Mouse (Mus musculus) midbrain, embryonic 14.5 days (tissue): ENCODE measurements around the gene Il6ra. TPM values are rescaled to one million over a fixed set of nuclear protein-coding genes. Genes with fewer than 3 reads are reported as not detected.
A peak's percentile ranks its signal among the peaks of the same experiment; 100 is the strongest.

Experiments used
- ATAC-seq: fragments of 200-750 bp; cut with Nextera tagmentation; 2 replicates; pipeline ENCODE4 v1.8.0; 2017; ENCODE audit warnings: moderate number of reproducible peaks, moderate library complexity; ENCODE audit not compliant: low FRiP score, low TSS enrichment
- DNase-seq: peaks from one replicate; pipeline ENCODE4 v3.0.0-alpha.2; 2015
- H3K27ac ChIP-seq: fragments of 300-500 bp; sonication (generic); replicated peaks from 2 replicates; pipeline ENCODE4 v1.5.1; 2014; ENCODE audit warnings: mild to moderate bottlenecking, low read depth, low read length, moderate library complexity
- H3K27me3 ChIP-seq: fragments of 300-500 bp; sonication (generic); 2 replicates; pipeline ENCODE4 v1.6.1; 2014; ENCODE audit warnings: low read length, control low read depth, mixed read lengths; ENCODE audit not compliant: control insufficient read depth, insufficient read depth
- H3K36me3 ChIP-seq: fragments of 300-500 bp; sonication (generic); 2 replicates; pipeline ENCODE4 v1.6.1; 2014; ENCODE audit warnings: low read length, control low read depth; ENCODE audit not compliant: control insufficient read depth, insufficient read depth
- H3K4me1 ChIP-seq: fragments of 300-500 bp; sonication (generic); 2 replicates; pipeline ENCODE4 v1.6.1; 2014; ENCODE audit warnings: mild to moderate bottlenecking, antibody characterized with exemption, low read length, control low read depth; ENCODE audit not compliant: control insufficient read depth, insufficient read depth
- H3K4me2 ChIP-seq: fragments of 300-500 bp; sonication (generic); 2 replicates; pipeline ENCODE4 v1.6.1; 2014; ENCODE audit warnings: mild to moderate bottlenecking, low read length, moderate library complexity
- H3K4me3 ChIP-seq: fragments of 300-500 bp; sonication (generic); replicated peaks from 2 replicates; pipeline ENCODE4 v1.5.1; 2014; ENCODE audit warnings: low read depth, low read length
- H3K9ac ChIP-seq: fragments of 300-500 bp; sonication (generic); replicated peaks from 2 replicates; pipeline ENCODE4 v1.6.1; 2014; ENCODE audit warnings: mild to moderate bottlenecking, low read length, moderate library complexity
- H3K9me3 ChIP-seq: fragments of 300-500 bp; sonication (generic); 2 replicates; pipeline ENCODE4 v1.6.1; 2016; ENCODE audit warnings: low read length, control low read depth, mixed read lengths; ENCODE audit not compliant: control insufficient read depth
- WGBS: fragments of 180-500 bp; shearing (Covaris S2); extraction: QIAGEN DNeasy Blood & Tissue Kit; methylation state at CpG from one replicate; pipeline ENCODE4 v1.1.7; 2014; 5-methylcytosine and 5-hydroxymethylcytosine counted together
- polyA plus RNA-seq: library from polyadenylated mRNA; unstranded; fragments of >200 nt; fragmentation: Nextera tagmentation; extraction: Ambion mirVana; gene quantifications from 2 replicates; pipeline ENCODE4 v1.2.1, GENCODE M21; 2014

The Il6ra gene
- polyA plus RNA-seq, 1 experiment from 2014 or later: 0.66 TPM

DNA sequence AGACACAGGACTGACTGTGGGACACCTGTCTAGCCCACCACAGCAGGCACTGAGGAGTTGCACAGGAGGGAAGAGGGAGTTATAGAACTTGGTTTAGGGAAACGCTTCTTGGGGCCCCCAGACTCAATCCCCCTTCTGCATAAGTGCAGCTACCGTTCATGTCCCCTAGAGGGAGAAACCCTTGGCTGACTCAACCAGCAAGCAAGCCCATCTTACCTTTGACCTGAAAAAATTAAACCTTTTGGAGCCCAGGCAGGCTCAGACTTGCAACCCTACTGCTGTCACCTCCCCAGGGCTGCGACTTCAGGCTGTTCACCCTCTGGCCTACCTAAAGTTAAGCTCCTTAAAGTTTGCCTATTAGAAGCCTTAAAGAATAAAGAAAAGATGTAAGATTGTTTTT, 4.4 kb upstream of the Il6ra start:
- H3K9ac ChIP-seq: no peak overlapping the region
- peaks cover 22% of the 10 kb centered on the region for H3K27me3 ChIP-seq
- ATAC-seq (no peak), DNase-seq (no peak)
- H3K27ac ChIP-seq: no peak overlapping the region
- no peaks in the 10 kb centered on the region for H3K36me3 ChIP-seq
- H3K4me2 ChIP-seq: no peak overlapping the region
- no peak overlapping the region for H3K4me3 ChIP-seq
- 57% methylated on average over 3 of the region's 3 CpGs for WGBS
- peaks cover 9% of the 10 kb centered on the region; the same call in 1 of the 2 replicates for H3K4me1 ChIP-seq
- no peaks in the 10 kb centered on the region for H3K9me3 ChIP-seq

DNA sequence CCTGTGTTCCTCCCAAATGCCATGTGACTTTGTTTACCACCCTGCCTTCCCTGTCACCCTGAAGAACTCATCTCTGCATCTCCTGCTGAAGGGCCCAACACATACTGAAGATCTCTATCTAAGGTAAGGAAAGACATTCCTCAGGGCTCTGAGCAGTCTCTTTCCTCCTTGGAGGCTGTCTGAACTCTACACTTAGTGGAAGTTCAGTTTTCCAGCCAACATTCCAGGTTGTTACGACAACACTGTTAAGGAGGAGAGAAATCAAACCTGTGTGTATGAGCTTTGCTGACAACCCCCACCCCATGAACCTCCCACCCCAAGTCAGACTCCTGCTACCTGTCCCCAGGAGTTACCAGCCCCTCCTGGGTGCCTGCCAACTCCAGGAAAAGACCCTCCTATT, 3.6 kb upstream of the Il6ra start:
- Histone ChIP-seq H3K4me2 (no peak overlapping the region), H3K4me1 (peaks cover 9% of the 10 kb centered on the region; the same call in 1 of the 2 replicates), H3K4me3 (no peak overlapping the region), H3K9ac (no peak overlapping the region), H3K27me3 (peaks cover 29% of the 10 kb centered on the region), H3K36me3 (no peaks in the 10 kb centered on the region), H3K27ac (no peak overlapping the region), H3K9me3 (no peaks in the 10 kb centered on the region)
- DNase-seq (no peak), ATAC-seq (no peak)
- WGBS: 81% methylated on average over 1 of the region's 1 CpGs

DNA sequence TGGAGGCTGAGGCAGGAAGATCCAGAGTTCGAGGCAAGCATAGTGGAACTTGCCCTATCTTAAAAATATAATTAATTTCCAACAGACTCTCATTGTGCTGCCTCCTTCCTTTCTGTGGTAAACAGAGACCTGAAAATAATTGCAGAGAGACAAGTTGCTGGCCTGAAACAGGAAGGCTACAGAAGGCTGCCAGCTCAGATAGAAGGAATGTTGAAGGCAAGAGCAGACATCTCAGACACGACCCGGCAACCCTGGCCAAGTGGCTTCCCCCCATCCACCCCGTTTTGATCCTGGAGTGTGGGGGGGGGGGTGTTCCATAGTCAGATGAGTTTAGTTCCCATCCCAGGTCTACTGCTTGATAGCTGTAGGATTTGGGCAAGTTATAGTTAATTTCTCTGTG, 1.7 kb upstream of the Il6ra start:
- no peaks in the 10 kb centered on the region for H3K9me3 ChIP-seq
- H3K4me1 ChIP-seq: peaks cover 9% of the 10 kb centered on the region; the same call in 1 of the 2 replicates
- DNase-seq (no peak), ATAC-seq (no peak)
- H3K9ac ChIP-seq: no peak overlapping the region
- no peak overlapping the region for H3K4me3 ChIP-seq
- 76% methylated on average over 4 of the region's 4 CpGs for WGBS
- H3K4me2 ChIP-seq: no peak overlapping the region
- H3K36me3 ChIP-seq: no peaks in the 10 kb centered on the region
- peaks cover 36% of the 10 kb centered on the region for H3K27me3 ChIP-seq
- H3K27ac ChIP-seq: no peak overlapping the region

DNA sequence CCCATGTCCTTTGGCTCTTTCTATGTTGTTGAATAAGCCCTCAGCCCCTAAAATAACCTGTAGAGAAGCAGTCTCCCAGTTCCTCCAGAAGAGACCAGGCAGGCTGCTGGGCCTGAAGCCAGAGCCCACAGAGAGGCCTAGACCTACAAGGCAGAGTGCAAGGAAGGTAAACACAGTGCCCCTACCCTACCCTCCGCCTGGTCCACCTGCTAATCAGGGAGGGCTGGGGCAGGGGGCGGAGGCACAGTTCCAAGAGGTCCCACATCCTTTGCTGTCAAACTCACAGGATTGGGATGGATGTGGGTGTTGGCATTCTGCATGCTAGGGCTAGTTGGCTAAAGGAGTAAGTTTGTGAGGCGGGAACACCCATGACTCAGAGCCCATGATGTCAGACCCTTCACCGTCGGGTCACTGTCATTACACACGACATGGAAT, 871 bp downstream of the Il6ra start:
- DNase-seq (no peak), ATAC-seq (no peak)
- no peaks in the 10 kb centered on the region for H3K36me3 ChIP-seq
- peaks cover 36% of the 10 kb centered on the region for H3K27me3 ChIP-seq
- no peak overlapping the region for H3K27ac ChIP-seq
- H3K4me2 ChIP-seq: peak overlapping the region; percentile 94; the same call in 1 of the 2 replicates
- H3K9ac ChIP-seq: no peak overlapping the region
- no peaks in the 10 kb centered on the region for H3K9me3 ChIP-seq
- peaks cover 9% of the 10 kb centered on the region; the same call in 1 of the 2 replicates for H3K4me1 ChIP-seq
- 36% methylated on average over 6 of the region's 6 CpGs for WGBS
- H3K4me3 ChIP-seq: peak overlapping the region; percentile 51

DNA sequence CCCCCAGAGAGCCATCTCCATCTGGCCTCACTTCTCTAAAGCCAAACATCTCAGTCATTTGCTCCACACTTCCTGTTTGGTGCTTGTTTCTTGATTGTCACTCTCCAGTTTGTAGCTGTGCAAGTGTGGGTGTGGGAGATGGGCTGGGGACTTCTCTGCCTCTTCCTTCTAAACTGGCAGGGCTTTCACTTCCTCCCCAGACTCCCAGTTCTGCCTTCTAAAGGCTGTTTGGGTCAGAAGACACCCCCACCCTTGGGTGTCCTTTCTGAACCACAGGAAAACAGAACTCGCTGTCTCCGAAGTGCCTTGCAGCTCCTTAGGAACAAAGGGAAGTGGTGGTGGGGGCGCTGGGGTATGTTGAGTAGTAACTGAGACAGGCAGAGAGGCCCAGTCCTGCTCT, 1.8 kb downstream of the Il6ra start:
- Histone ChIP-seq H3K9me3 (no peaks in the 10 kb centered on the region), H3K4me3 (no peak overlapping the region), H3K9ac (no peak overlapping the region), H3K27ac (no peak overlapping the region), H3K27me3 (peaks cover 36% of the 10 kb centered on the region), H3K4me1 (peaks cover 9% of the 10 kb centered on the region; the same call in 1 of the 2 replicates), H3K36me3 (no peaks in the 10 kb centered on the region), H3K4me2 (no peak overlapping the region)
- DNase-seq: no peak
- WGBS: 77% methylated on average over 3 of the region's 3 CpGs
- no peak for ATAC-seq

DNA sequence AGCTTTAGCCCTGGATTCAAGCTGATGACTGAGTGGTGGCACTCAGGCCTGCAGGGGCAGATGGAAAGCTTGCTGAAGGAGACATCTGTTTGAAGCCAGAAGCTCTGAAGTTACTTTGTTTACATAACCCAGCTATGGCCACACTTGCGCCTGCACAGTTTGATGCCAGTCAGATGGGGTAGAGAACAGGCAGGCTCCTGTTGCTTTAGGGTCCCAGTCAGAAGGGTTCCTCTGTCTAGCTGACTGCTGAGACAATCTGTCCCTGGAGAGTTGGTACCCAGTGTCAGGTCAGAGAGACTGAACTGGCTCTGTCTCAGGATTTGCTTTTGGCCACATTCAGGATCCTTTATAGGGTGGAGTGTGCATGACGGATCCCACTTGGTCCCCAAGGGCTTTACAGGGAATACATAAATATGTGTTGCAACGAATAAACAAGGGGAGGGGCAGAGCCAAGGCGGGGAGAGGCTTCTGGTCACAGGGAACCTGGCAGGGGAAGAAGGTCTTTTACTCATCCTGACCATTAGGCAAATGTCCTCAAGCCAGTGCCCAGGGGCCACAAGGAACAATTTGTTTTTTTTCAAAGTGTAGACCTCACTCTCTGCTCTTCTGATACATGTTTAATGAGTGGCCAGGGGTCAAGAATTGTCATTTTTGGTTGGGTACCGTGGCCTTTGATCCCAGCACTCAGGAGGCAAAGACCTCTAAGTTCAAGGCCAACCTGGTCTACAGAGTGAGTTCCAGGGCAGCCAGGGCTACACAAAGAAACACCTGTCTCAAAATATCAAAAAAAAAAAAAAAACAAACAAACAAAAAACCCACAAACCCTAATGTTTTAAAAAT, 3.1 kb downstream of the Il6ra start:
- Histone ChIP-seq H3K27ac (no peak overlapping the region), H3K27me3 (peaks cover 36% of the 10 kb centered on the region), H3K36me3 (no peaks in the 10 kb centered on the region), H3K4me3 (no peak overlapping the region), H3K9ac (no peak overlapping the region), H3K9me3 (no peaks in the 10 kb centered on the region), H3K4me2 (no peak overlapping the region), H3K4me1 (peaks cover 9% of the 10 kb centered on the region; the same call in 1 of the 2 replicates)
- no peak for ATAC-seq
- DNase-seq: no peak
- 62% methylated on average over 5 of the region's 5 CpGs for WGBS

DNA sequence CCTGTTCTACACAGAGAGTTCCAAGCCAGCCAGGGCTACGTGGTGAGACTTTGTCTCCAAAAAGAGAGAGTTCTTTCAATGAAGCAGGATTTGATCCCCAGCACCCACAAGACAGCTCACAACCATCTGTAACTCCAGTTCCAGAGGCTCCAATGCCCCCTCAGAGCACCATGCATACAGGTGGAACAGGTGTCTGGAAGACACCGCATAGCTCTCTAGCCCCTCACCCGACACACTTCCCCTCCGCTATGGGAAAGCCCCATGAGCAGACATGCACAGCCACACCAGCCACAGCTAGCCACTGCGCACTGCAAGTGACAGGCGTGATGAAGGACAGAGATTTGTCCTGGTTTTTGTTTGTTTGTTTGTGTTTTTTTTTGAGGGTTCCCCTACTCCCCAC, 4.2 kb downstream of the Il6ra start:
- Histone ChIP-seq H3K4me2 (no peak overlapping the region), H3K27ac (no peak overlapping the region), H3K4me1 (peaks cover 9% of the 10 kb centered on the region; the same call in 1 of the 2 replicates), H3K9me3 (no peaks in the 10 kb centered on the region), H3K27me3 (peaks cover 26% of the 10 kb centered on the region), H3K9ac (no peak overlapping the region), H3K36me3 (no peaks in the 10 kb centered on the region), H3K4me3 (no peak overlapping the region)
- WGBS: 86% methylated on average over 6 of the region's 6 CpGs
- DNase-seq: no peak
- ATAC-seq: no peak

DNA sequence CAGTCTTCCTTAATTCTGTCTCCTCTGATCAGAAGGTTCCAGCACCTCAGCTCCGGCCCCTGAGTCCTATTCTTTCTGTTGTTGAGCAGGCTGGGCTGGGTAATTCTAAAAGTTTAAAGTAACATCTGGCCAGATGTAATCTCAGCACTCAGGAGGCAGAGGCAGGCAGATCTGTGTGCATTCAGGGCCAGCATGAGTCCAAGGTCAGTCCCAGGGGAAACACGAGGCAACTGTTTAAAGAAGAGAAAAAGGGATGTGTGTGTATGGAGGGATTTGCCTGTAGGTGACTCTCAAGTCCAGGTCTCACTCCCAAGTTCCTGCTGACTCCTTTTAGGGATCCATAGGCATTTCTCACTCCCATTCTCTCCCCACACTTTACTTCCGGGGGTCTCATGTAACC, 5.2 kb downstream of the Il6ra start:
- Histone ChIP-seq H3K27me3 (peaks cover 18% of the 10 kb centered on the region), H3K4me3 (no peak overlapping the region), H3K27ac (no peak overlapping the region), H3K9me3 (no peaks in the 10 kb centered on the region), H3K9ac (no peak overlapping the region), H3K4me1 (0 out of 2 replicates have a peak, but pooled peaks cover 2% of the 10 kb centered on the region), H3K4me2 (no peak overlapping the region), H3K36me3 (no peaks in the 10 kb centered on the region)
- 82% methylated on average over 3 of the region's 3 CpGs for WGBS
- DNase-seq: no peak
- ATAC-seq: no peak

DNA sequence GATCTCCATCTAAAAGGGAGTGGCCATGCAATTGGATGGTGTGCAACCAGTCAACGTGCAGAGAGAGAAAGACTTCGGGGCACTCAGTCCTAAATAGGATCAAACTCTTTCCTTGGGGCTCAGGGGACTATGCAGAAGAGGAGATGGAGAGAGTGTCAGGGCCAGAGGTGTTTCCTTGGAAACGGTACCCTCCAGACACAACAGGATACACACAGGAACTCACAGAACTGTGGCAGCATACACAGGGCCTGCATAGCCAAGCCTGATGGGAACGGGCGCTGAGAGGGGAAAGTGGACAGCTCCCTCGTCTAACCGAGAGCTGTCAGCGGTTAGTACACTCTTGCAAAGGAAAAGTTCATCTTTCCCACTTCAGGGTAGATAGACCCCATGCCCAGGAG, 13.5 kb downstream of the Il6ra start:
- ATAC-seq (no peak), DNase-seq (no peak)
- no peaks in the 10 kb centered on the region for H3K9me3 ChIP-seq
- no peak overlapping the region for H3K4me3 ChIP-seq
- WGBS: 69% methylated on average over 8 of the region's 8 CpGs
- H3K36me3 ChIP-seq: no peaks in the 10 kb centered on the region
- no peaks in the 10 kb centered on the region for H3K27me3 ChIP-seq
- no peak overlapping the region for H3K9ac ChIP-seq
- no peaks in the 10 kb centered on the region for H3K4me1 ChIP-seq
- H3K27ac ChIP-seq: no peak overlapping the region
- no peak overlapping the region for H3K4me2 ChIP-seq
